Mouse (Mus musculus) ovary, postnatal 36 days (tissue): ENCODE results near the gene Gm20518.
A peak's percentile ranks its signal among the peaks of the same experiment; 100 is the strongest.

ENCODE experiments used
- DNase-seq: peaks from one replicate; pipeline ENCODE4 v3.0.0; 2022; ENCODE audit warnings: low spot score, mixed read lengths

Gm20518 gene

DNA sequence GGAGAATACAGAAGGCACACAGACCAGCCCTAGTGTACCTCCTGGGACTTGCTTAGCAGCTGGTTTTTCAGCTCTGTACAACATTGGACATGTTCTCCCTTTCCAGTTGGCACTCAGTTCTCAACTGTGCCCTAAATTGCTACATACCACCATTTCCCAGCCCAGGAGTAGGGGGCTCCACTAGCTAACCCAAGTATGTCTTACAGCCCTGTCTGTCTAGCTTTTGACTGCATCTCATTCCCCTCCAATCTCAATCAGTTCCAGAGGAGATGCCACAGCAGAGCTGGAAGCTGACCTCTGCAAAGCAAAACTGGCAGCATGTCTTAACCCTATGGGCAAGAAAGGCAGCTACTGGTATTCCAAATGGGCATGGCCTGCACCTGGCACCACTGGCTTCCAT lies 4.6 kb upstream of the Gm20518 start:
- DNase-seq, result no peak

DNA sequence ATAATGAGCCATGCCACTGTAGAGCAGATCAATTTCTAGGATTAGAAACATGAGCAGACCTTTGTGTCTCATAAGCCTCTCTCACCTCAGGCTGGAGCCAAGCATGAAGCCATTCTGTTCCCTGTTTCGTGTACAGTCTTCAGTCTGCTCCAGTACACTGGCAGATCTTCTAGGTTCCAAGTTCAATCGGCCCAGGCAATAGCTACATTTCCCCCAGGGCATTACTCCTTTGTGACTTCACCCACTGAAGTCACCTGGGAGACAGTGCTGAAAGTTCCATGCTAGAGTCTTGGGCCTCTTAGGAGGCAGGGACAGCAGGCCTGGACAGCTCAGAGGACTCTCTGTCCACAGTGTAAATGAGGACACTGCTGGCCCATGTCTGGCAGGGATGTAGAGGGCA lies 2.5 kb upstream of the Gm20518 start, which contains the start of gene Tssk1:
Tssk1 (plus strand) TSS at position 301 of the 400 bp plus-strand sequence.
- no peak for DNase-seq

DNA sequence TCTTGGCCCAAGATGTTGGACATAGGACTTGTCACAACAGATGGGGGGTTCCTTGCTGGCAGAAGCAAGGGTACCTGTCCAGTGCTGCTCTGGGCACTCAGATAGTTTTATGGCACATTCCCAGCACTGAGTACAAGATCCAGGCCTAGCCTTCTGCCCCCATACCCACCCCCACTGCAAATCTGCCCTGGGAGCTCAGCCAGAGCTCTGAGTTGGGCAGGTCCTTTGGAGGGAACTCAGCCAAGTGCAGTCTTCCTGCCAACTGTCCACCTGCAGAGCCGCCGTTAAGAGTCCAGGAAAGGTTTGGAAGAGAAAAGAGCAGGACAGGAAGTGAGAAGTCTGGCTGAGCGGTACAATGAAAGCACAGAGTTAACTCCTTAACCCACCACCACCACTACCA lies 1.1 kb upstream of the Gm20518 start:
- DNase-seq, result peak; percentile 47

DNA sequence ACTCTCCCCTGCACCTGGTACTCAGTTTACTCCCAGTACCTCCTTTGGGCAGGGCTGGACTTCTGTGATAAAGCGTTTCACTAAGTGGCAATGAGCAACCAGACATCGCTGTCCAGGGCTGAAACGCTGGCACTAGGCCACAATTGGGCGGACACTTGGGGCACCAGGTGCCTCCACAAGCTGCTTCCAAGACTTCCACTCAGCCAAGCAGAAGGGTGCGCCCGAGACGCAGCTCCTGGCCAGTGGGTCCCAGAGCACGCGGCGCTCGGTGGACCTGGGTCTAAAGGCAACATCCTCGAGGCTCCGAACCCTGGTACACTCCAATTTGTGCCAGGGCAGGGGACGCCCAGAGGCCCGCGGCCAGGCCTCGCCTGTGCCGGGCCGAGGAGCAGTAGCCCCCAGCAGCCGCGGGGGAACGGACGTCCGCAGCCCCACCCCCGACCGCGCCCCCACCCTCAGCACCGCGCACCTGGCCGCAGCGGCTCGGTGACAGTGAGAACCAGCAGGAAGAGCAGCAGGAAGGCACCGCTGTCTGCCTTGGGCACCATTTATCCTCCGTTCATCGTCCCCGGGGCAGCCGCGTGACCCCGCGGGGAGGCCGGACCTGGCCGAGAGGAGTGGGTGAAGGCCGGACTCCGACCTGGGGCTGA lies 429 bp downstream of the Gm20518 start:
- DNase-seq, result peak; percentile 80

DNA sequence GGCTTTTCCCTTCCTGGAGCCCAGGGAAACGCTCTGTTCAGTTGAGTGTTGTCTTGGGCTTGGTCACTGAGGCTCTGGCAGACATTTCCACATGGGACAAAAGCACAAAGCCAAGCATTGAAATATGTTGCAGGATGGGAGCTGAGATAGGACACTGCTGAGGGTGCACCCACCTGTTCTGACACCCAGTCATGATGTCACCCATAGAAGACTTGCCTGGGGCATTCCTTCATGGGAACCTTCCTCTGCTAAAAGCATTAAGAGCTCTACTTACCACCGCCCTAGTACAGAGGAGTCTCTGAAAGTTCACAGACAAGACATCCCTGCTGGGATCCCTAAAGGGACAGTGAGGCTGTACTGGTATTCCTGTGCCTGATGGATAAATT lies 1.1 kb downstream of the Gm20518 start:
- no peak for DNase-seq

DNA sequence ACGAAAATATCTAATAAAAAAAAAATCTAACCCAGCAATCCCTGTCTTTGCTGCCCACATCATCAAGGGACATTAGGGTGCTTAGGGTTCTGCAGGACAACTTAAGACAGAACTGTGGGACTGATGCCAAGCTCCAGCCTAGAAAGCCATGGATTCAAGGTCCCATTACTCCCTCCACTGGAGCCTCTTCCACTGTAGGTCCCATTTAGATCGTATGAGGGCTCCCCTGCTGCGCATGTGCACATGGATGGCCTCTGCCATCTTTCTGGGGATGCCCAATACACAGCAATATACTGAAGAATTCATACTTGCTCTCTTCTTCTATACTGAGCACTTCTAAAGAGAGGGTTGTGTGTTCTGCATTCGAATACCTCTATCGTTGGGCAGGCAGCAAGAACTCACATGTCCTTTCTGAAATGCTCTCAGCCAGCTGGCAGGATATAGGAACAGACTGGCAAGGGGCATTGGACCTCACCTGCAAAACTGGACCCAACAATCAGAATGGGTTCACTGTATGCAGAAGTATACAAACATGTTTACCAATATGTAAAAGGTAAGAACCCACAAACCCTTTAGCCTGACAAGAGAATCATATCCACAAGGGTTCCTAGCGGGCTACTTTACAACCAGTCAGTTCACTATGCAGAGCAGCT lies 1.7 kb downstream of the Gm20518 start:
- no peak for DNase-seq

DNA sequence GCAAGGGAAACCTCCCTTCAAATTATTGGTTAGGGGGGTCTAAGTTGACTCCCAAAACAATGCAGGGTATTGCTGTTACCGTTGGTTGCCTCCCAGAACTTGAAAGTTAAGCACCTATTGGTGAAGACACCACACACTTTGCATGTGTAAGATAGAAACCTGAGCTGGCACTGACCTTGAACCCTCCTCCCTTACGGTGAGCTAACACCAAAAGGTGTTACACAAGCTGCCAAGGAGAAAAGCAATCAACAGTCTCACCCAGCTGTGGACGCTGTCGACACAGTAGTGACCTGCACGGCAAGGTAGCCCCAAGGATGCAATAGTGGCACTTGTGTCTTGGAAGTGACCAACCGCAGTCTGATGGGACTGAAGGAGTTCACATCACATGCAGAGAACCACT lies 7.4 kb downstream of the Gm20518 start:
- no peak for DNase-seq

DNA sequence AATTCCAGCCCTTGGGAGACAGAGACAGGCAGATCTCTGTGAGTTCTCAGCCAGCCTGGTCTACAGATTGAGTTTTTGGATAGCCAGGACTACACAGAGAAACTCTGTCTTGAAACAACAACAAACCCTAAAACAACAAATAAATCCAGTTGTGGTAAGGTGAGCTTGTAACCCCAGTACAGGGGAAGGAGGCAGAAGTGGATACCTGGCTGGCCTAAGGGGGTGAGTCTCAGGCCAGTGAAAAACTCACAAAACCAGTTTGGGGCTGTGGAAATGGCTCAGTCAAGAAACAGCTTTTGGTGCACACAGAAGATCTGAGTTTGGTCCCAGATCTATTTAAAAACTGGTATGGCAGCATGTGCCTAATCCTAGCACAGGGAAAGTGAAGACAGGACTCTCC lies 9.3 kb downstream of the Gm20518 start:
- DNase-seq, result no peak

DNA sequence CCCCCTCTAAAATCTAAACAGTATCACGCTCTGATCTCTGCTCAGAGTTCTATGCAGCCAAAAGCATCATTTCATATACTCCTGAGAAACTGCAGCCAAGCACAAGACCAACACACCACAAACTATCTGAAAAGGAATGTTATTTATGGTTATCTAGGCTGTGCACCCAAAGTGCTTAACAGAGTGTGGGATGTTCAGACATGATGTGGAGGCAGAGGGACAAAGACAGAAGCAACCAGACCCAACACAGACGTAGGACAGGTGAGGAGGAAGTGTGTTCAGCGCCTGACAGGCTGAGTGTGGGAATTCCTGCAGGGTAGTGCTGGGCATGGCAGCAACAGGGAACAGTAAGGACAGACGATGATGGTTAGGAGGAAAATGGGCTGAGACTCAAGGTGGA lies 11.9 kb downstream of the Gm20518 start:
- DNase-seq, result no peak

DNA sequence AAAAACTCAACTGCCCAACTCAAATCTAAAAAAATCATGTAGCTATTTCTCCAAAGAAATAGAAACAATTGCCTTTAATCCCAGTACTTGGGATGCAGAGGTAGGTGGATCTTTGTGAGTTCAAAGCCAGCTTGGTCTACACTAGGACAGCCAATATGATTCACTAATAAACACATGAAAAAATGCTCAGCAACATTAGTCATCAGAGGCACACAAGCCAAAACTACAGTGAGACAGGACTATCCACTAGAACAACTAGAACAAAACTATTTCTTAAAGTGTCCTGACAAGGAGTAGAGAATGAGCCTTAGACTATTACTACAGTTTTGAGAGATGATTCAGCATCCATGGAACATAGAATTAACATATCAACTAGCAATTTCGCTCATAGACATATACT lies 15.4 kb downstream of the Gm20518 start:
- no peak for DNase-seq

DNA sequence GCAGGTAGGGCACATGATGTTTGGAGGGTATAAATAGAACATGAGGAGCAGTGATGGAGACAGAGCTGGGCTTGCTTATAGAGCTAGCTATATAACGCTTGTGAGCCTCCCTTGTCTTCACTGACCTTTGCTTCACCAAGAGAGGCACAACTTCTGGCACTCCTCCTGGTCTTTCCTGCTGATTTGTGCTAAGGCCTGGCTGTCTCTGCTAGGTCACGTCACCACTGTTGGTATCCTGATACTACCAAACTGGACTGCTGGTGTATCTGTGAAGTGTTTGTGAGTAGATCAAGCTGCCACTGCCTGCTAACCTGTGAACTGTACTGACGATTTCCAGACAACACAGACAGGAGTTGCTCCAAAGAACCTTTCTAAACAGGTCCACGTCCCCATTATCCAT lies 16.3 kb downstream of the Gm20518 start:
- DNase-seq, result no peak

DNA sequence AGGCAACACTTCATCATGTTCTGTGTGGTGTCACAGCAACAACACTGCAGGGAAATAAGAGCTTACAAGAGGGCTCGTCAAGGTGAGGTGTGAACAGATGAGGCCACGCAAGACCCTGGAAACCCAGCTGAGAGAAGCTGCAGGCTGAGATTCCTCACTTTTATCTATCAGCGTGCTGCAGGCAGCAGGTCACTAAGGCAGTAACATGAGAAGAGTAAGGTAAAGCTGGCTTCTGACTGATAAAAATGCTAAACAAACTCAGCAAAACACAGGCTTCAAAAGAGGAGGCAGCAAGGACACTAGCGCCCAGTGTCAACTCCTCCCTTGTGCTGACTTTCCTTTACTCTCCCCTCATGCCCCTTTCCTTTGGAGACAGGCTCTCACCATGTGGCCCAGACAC lies 18.5 kb downstream of the Gm20518 start:
- no peak for DNase-seq

DNA sequence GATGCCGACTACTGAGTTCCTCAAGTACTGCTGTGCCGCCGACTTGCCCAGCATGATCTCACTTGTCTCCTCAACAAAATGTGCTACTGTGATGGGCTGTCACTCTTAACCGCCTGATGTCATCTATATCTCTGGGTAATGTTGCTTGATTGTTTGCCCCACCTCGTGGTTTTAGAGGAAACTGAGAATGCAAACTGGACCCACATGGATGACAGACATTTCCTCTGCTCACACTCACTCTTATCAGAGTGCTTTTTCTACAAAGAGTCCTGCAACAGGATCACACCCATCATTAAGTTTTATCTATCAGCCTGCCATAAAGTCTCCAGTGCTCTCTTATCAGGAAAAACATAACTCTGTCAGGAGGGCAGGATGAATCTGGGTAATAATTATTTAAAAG lies 20.2 kb downstream of the Gm20518 start:
- no peak for DNase-seq

DNA sequence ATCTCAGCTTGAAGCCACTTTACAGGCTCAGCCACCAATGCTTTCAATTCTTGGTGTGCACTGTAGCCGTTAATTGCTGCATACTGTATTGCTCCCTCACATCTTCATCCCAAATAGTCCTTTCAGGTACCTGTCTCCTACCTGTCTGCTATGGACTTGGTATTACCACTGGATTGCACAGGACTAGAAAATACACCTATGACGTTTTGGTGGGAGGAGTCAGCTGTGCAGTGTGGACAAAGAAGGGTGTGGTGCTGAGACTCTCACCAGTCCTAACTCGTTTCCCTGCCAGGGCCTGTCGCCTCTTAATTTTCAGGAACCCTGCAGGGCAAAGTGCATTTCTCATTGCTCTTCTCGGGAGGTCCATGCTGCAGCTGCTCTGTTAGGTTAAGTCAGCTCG lies 25.7 kb downstream of the Gm20518 start:
- DNase-seq, result no peak

DNA sequence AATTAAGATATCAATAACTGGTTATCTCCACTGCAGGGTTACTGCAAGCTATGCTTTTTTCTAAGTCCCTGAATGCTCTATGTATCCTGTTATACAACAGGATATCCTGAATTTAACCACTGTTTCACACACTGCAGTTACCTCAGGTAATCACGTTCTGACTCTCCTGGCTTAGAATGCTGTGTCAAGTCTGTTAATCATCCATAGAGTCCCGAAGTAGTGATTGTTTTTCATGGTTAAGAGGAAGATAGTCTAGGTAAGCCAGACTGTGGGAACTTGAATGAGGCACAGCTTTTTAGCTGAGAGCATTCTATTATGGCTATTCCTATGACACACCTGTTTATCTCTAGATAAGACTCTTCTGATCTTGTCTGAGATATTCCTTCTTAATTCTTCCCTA lies 26.2 kb downstream of the Gm20518 start:
- DNase-seq, result no peak

DNA sequence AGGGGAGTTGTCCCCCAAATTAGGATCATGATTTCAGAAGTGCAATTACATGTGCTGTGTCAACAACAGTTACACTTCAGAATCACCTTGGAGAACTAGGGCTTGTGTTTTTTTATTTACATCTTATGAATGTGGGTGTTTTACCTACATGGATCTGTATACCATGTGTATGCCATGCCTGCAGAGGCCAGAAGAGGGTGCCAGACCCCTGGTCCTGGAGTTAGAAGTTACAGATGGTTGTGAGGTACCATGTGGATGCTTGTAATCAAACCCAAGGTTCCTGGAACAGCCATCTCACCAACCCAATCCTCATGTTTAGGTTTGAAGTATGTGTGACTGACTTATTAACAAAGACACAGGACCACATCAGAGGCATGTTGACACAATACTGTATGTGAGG lies 32.9 kb downstream of the Gm20518 start:
- no peak for DNase-seq

DNA sequence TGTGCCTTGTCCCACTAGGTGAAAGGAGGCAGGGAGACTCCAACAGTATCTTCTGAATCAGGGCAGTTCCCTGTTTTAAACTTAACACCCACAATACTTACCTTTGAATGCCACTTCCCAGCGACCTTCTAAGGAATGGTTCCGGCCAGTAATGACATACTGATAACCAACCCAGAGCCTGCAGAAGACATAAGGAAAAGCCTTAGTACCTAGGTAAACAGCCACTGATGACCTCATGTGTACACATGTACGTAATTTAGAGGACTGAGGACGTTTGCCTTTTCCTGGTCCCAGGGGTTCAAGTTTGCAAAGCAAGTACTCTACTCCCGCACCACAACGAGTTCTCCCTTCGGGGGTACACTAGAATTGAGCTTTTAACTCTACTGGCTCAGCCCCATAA lies 34.3 kb downstream of the Gm20518 start:
- no peak for DNase-seq

DNA sequence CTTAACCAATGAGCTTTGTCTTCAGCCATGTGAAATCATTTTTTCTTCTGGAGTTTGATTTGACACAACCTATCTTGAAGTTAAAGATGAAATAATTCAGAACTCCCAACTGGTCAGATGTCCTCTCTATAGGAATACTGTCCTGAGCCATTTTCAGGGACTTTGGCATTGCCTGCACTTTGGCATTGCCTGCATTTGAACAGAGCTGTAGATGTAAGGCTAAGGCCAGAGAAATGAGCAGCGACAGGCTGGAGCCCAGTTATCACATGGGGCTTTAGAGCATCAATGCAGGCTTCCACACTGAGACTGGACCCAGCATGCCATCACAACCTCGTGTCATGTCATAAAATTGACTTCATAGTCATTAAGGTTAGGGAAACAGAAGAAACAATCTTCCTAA lies 38.2 kb downstream of the Gm20518 start:
- no peak for DNase-seq

DNA sequence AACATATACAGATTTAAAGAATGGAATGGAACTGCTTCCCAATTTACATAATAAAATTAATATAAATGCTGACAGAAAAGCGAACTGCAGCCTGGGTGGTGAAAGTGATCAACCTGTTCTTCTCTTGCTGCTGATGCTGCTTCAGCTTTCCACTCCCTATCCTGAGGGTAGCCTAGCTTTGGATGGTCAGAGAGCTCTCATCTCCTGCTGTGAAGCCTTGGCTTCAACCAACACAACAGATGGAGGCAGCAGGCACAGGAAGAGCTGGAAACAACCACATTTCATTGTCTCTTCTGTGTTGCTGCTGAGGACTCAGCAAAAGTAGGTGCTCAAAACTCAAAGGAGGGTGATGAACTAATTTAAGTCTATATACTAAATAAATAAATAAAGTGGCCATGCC lies 39.6 kb downstream of the Gm20518 start:
- no peak for DNase-seq

DNA sequence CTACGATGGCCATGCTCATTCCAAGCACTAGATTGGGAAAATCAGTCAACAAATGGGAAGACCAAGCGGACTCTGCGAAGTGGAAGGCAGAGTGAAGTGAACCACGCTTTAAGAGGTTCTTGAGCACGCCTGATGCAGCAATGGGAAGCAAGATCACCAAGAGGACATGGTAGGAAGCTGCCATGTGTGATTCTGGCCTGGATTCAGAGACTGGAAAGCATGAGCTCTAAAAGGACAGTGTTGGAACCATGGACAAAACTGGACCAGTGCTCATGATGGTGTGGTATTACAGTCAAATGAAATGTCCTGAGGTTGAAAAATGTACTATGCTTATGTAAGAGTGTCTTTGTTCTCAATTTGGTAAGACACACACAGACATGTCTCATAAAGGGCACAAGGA lies 40.1 kb downstream of the Gm20518 start:
- DNase-seq, result no peak

DNA sequence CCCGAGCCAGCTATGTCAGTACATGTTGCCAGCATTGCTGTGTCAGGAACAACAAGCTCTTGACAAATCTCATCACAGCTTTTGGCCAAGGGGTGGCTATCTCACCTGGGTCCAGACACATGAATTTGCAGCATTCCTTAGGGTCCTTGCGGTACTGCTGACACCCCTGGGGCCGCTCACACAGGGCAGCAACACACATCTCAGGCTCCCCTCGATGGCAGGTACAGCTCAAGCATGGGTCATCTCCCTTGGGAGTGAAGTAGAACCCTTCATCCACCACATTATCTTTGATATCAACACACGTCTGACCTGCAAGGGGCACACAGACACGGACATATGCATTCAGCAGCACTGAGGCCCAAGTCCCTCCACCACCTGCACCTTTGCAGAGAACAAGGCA lies 42.0 kb downstream of the Gm20518 start:
- no peak for DNase-seq

DNA sequence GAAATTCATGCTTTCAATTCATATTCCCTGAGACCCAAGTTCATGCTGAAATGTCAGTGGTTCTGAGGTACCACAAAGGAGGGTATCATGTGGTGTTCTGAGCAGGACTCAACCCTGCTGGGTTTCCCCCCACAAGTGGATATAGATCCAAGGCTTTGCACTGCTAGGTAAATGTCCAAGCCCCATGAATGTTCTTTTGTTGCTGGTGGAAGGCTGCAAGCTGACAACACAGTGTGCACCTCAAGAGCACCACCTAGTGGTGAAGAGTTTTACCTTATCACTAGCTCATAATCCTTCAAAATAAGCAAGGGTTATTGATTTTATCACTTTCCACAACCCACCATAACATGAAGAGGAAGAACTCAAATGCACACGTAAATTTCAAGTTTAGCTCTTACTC lies 42.5 kb downstream of the Gm20518 start:
- no peak for DNase-seq

DNA sequence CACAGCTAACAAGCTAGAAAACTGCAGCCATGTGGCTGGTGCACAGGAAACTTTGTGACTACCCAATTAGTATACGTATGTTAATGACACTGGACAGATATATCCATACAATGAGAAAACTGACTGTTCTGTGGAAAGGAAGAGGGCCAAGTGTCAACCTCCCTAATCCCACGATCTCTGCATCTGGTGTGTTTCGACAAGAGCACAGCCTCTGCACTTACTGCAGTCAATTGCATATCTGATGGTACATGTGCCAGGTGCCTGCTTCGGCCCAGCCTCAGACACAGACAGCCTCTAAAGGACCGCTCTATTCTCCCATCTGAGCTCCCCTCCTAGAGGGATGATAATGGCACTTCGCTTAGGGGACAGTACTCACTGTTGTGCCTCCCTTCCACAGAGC lies 43.0 kb downstream of the Gm20518 start:
- no peak for DNase-seq

DNA sequence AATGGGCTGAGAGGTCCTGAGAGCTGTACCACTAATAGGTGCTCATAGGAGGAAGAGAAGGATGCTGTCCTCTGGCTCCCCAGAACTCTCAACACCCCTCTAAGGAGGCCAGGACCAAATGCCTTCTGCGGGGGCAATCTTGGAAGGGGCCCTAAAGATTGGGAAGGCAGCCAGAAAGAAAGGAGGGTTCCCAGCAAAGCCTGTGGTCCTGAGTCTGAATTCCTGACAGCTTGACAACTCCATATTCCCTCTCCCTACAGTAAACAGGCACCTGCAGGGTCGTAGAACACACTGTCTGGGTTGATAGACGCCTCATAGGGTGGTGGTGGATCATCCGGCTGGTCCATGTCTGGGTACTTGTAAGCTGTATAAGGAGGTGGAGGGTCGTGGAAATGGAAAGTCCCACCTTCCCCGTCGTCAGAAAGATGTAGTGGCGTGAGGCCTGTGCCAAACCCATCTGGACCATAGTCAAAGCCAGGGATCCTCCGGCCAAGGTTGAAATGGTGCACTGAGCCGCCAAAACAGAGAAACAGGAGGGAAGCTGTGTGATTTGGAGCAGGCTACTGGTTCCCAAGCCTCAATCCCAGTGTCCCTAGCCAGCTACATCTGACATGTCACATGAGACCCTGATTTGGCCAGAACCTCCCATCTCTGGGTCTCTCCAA lies 47.6 kb downstream of the Gm20518 start:
- no peak for DNase-seq
